Mouse (Mus musculus) heart, embryonic 16.5 days (tissue): ENCODE results near the gene Arnt2. TPM values are rescaled to one million over a fixed set of nuclear protein-coding genes. Genes with fewer than 3 reads are reported as not detected.

Experiments used
- ATAC-seq: fragments of 200-750 bp; cut with Nextera tagmentation; replicated peaks from 2 replicates; pipeline ENCODE4 v1.8.0; 2017; ENCODE audit warnings: moderate number of reproducible peaks; ENCODE audit not compliant: insufficient read depth, low FRiP score; ENCODE audit errors: extremely low read depth
- H3K27ac ChIP-seq: fragments of 300-500 bp; sonication (generic); 2 replicates; pipeline ENCODE4 v1.5.1; 2014; ENCODE audit warnings: mild to moderate bottlenecking, low read length, control low read depth, moderate library complexity
- H3K27me3 ChIP-seq: fragments of 300-500 bp; sonication (generic); 2 replicates; pipeline ENCODE4 v1.6.1; 2014; ENCODE audit warnings: low read length, mixed read lengths; ENCODE audit not compliant: control insufficient read depth, insufficient read depth
- H3K36me3 ChIP-seq: fragments of 300-500 bp; sonication (generic); 2 replicates; pipeline ENCODE4 v1.6.1; 2014; ENCODE audit not compliant: control insufficient read depth, insufficient read depth
- H3K4me1 ChIP-seq: fragments of 300-500 bp; sonication (generic); 2 replicates; pipeline ENCODE4 v1.6.1; 2014; ENCODE audit warnings: low read length, mixed read lengths; ENCODE audit not compliant: control insufficient read depth, insufficient read depth
- H3K4me2 ChIP-seq: fragments of 300-500 bp; sonication (generic); 2 replicates; pipeline ENCODE4 v1.6.1; 2014; ENCODE audit warnings: low read depth, mild to moderate bottlenecking, control low read depth, low read length
- H3K4me3 ChIP-seq: fragments of 300-500 bp; sonication (generic); 2 replicates; pipeline ENCODE4 v1.5.1; 2014; ENCODE audit warnings: mild to moderate bottlenecking, control low read depth, low read length
- H3K9ac ChIP-seq: fragments of 300-500 bp; sonication (generic); 2 replicates; pipeline ENCODE4 v1.6.1; 2014; ENCODE audit warnings: low read length, control low read depth
- H3K9me3 ChIP-seq: fragments of 300-500 bp; sonication (generic); replicated peaks from 2 replicates; pipeline ENCODE4 v1.6.1; 2016; ENCODE audit warnings: low read length; ENCODE audit not compliant: control insufficient read depth
- WGBS: fragments of 180-500 bp; shearing (Covaris S2); extraction: QIAGEN DNeasy Blood & Tissue Kit; methylation state at CpG from one replicate; pipeline ENCODE4 v1.1.7; 2014; 5-methylcytosine and 5-hydroxymethylcytosine counted together
- polyA plus RNA-seq: library from polyadenylated mRNA; unstranded; fragments of >200 nt; fragmentation: Nextera tagmentation; extraction: Ambion mirVana; gene quantifications from 2 replicates; pipeline ENCODE4 v1.2.1, GENCODE M21; 2015

Gene Arnt2
- 1.2 and 2.5 TPM in 2 replicates for polyA plus RNA-seq

DNA sequence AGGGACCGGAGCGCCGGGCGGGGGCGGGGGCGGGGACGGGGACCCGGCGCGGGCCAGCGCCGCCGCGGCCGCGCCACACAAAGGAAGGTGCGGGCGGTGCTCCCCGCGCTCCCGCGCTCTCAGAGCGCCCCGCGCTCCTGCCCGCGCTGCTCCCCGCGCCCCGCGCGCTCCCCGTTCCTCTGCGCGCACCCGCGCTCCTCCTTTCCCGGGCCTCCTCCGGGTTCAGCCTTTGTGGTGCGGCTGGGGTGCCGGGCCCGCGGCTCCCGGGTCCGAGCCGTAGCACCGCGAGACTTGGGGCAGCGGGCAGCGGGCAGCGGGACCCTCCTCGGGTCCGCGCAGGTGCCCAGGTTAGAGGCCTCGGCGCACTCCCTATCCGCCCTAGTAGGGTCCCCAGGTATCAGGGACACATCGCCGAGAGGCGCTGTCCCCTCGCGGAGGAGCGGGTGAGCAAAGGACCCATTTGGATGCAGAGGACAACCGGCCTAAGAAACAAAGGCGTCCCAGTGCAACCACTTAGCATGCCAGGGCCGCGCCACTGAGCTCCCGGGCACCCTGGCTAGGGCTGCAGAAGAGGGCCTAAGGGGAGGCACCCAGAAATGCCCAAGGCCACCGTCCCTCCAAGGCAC is at the start of gene Arnt2:
TSS of gene Arnt2 (minus strand) at position 281 of the 626 bp plus-strand sequence.
- H3K27me3 ChIP-seq: peaks cover 34% of the 10 kb centered on the region
- under 1% methylated on average over 53 of the region's 69 CpGs for whole genome bisulfite sequencing
- no peak within 1 kb of the TSS for H3K27ac ChIP-seq

GRCm38 (mm10) chr7:84451681-84452080 is 41.7 kb upstream of the Arnt2 start:
- H3K9me3 ChIP-seq: no peaks in the 10 kb centered on the region
- no peak overlapping the region for H3K9ac ChIP-seq
- H3K4me1 ChIP-seq: no peaks in the 10 kb centered on the region
- no peak overlapping the region for H3K27ac ChIP-seq
- no peaks in the 10 kb centered on the region for H3K27me3 ChIP-seq
- no peak overlapping the region for H3K4me2 ChIP-seq
- ATAC-seq: no peak
- H3K36me3 ChIP-seq: no peaks in the 10 kb centered on the region
- H3K4me3 ChIP-seq: no peak overlapping the region

More for the DNA sequence above, at the start of gene Arnt2:
- Histone ChIP-seq H3K4me2 (peak within 1 kb of the TSS; percentile 82), H3K4me3 (peak within 1 kb of the TSS; percentile 61), H3K36me3 (no peaks in the 10 kb centered on the region), H3K9me3 (no peaks in the 10 kb centered on the region), H3K4me1 (peaks cover 8% of the 10 kb centered on the region; the same call in 1 of the 2 replicates), H3K9ac (peak within 1 kb of the TSS; percentile 62)
- ATAC-seq: peak; percentile 47

DNA sequence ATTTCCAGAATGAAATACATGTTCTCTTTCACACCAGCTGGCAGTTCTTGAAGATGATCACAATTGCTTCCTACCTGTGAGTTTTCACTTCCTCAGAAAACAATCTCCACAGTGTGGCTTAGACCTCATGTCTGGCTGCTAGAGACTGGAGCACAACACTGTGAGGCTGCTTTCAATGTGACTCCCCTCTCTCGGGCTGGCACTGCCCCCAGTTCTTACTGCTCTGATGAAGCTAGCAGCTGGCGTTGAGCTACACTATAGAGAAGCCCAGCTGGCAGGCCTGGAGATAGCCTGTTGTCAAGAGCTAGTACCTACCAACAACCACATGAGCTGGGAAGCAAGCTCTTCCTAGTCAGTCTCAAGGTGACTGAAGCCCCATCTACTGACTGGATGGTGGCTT is 39.1 kb upstream of the Arnt2 start:
- WGBS: 36% methylated on average over 2 of the region's 2 CpGs
- Histone ChIP-seq H3K4me2 (no peak overlapping the region), H3K4me3 (no peak overlapping the region), H3K9me3 (no peaks in the 10 kb centered on the region), H3K36me3 (no peaks in the 10 kb centered on the region), H3K27me3 (no peaks in the 10 kb centered on the region), H3K27ac (no peak overlapping the region), H3K9ac (no peak overlapping the region), H3K4me1 (0 out of 2 replicates have a peak, but pooled peaks cover 5% of the 10 kb centered on the region)
- ATAC-seq: no peak

DNA sequence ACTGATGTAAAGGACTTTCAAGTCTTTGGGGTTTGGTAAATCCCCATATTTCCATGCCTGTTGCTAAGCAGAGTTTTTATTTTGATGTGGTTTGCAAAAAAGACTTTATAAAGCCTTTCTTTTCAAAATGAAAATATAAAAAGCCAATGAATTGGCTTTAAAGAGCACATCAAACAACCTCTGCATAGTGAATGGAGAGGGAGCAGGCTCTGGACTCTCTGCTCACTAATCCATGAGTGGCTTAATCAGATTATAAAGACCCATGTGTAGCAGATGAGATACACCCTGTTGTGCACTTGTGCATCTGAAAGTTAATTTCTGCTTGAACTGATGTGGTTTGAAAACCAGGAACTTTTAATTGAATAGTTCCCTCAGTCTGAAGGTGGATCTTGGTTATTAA is 38.5 kb upstream of the Arnt2 start:
- H3K4me1 ChIP-seq: 0 out of 2 replicates have a peak, but pooled peaks cover 5% of the 10 kb centered on the region
- no peaks in the 10 kb centered on the region for H3K9me3 ChIP-seq
- no peak for ATAC-seq
- H3K4me3 ChIP-seq: no peak overlapping the region
- no peak overlapping the region for H3K4me2 ChIP-seq
- no peak overlapping the region for H3K27ac ChIP-seq
- H3K36me3 ChIP-seq: no peaks in the 10 kb centered on the region
- H3K27me3 ChIP-seq: no peaks in the 10 kb centered on the region
- no peak overlapping the region for H3K9ac ChIP-seq

DNA sequence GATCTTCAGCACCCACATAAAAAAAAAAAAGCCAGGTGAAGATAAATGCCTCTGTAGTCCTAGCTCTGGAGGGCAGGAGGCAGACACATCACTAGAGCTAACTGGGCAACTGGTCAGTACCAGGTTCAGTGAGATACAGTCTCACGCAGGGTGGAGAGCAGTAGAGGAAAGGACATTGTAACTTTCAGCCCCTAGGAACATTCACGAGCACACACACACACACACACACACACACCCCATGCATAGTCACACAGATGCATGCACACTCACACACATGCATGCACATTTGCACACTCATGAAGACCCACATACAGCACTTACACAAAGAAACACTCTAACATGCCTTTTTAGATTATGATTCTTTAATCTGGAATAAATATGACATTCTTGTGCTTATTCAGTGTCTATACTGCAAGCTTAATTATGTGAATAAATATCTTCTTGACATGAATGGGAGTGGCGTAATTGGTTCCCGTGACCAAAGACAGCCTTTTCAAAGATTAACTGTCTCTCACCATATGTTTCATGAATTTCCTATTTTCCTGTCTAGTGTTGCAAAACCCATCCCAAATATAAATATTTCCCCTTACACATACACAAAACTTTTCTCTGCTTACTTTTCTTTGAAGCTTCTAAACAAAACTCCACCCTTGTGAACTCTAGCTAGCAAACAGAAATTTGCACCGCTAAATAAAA is 37.9 kb upstream of the Arnt2 start:
- H3K27ac ChIP-seq: no peak overlapping the region
- no peak for ATAC-seq
- WGBS: 84% methylated on average over 5 of the region's 5 CpGs

DNA sequence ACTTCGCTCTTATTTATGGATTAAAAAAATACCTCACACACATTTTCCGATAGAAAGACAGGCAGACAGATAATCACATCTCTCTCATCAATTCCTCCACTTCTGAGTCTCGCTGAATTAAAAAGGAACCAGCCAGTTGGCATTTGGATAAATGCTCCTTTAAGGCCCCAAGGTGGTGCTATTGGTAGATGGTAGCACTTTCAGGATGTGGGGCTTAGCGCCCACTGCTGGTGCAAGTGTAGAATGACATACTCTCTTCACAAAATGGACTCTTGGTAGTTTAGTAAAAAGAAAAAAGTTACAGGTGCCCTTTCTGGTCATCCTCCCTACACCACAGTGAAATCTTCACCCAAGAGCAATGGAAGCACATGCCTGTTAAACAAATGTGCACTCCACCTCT is 37.1 kb upstream of the Arnt2 start:
- Histone ChIP-seq H3K4me1 (0 out of 2 replicates have a peak, but pooled peaks cover 5% of the 10 kb centered on the region), H3K9ac (no peak overlapping the region), H3K36me3 (no peaks in the 10 kb centered on the region), H3K9me3 (no peaks in the 10 kb centered on the region), H3K4me2 (no peak overlapping the region), H3K27ac (no peak overlapping the region), H3K27me3 (no peaks in the 10 kb centered on the region), H3K4me3 (no peak overlapping the region)
- no peak for ATAC-seq
- 30% methylated on average over 4 of the region's 4 CpGs for WGBS

More for the DNA sequence above, 37.9 kb upstream of the Arnt2 start:
- H3K4me1 ChIP-seq: 0 out of 2 replicates have a peak, but pooled peaks cover 5% of the 10 kb centered on the region
- no peaks in the 10 kb centered on the region for H3K9me3 ChIP-seq
- no peaks in the 10 kb centered on the region for H3K27me3 ChIP-seq
- H3K9ac ChIP-seq: no peak overlapping the region
- H3K4me3 ChIP-seq: no peak overlapping the region
- H3K36me3 ChIP-seq: no peaks in the 10 kb centered on the region
- H3K4me2 ChIP-seq: no peak overlapping the region

DNA sequence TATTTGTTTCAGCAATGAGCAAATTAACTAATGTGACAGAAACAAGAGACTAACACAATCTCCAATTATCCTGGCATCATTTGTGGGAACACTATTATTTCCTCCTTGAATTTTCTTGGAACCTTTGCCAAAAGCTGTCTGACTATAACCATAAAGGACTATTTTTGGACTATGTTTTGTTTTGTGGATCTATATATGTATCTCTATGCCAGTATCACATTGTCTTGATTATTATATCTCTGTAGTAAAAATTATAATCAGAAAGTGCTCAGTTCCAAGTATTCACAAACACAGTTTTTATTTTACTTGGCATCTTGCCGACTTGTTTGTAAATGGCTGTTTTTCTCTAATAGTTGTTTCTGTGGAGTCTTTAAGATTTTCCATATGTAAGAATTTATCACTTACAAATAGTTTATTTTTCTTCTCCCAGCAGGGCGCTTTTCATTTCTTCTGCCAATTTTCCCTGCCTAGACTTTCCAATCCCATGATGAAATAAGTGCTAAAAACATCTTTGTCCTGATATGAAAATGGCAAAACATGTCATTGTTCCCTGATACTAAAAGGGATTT is 32.5 kb upstream of the Arnt2 start:
- Histone ChIP-seq H3K4me2 (no peak overlapping the region), H3K9me3 (no peaks in the 10 kb centered on the region), H3K4me1 (0 out of 2 replicates have a peak, but pooled peaks cover 5% of the 10 kb centered on the region), H3K4me3 (no peak overlapping the region), H3K9ac (no peak overlapping the region), H3K36me3 (no peaks in the 10 kb centered on the region), H3K27me3 (no peaks in the 10 kb centered on the region), H3K27ac (no peak overlapping the region)
- WGBS: 77% methylated on average over 2 of the region's 2 CpGs
- ATAC-seq: no peak

GRCm38 (mm10) chr7:84439606-84440005 is 29.6 kb upstream of the Arnt2 start:
- Histone ChIP-seq H3K36me3 (no peaks in the 10 kb centered on the region), H3K4me1 (no peaks in the 10 kb centered on the region), H3K27me3 (no peaks in the 10 kb centered on the region), H3K9me3 (no peaks in the 10 kb centered on the region), H3K4me2 (no peak overlapping the region), H3K4me3 (no peak overlapping the region), H3K27ac (no peak overlapping the region), H3K9ac (no peak overlapping the region)
- WGBS: 52% methylated on average over 1 of the region's 1 CpGs
- no peak for ATAC-seq

- Histone ChIP-seq H3K9ac (no peak overlapping the region), H3K27me3 (no peaks in the 10 kb centered on the region), H3K4me2 (no peak overlapping the region), H3K36me3 (no peaks in the 10 kb centered on the region), H3K4me1 (no peaks in the 10 kb centered on the region), H3K4me3 (no peak overlapping the region), H3K27ac (no peak overlapping the region), H3K9me3 (no peaks in the 10 kb centered on the region)
- WGBS: 57% methylated on average over 2 of the region's 2 CpGs
- ATAC-seq: no peak
These were observed 24.9 kb upstream of the Arnt2 start for GRCm38 (mm10) chr7:84434901-84435300.
